Mouse (Mus musculus) neural tube, embryonic 13.5 days (tissue): Measurements from ENCODE around the gene Cc2d2b. TPM values are rescaled to one million over a fixed set of nuclear protein-coding genes. Genes with fewer than 3 reads are reported as not detected.

Source experiments
- ATAC-seq: fragments of 200-750 bp; cut with Nextera tagmentation; 2 replicates; pipeline ENCODE4 v1.8.0; 2017; ENCODE audit warnings: low read depth, mild to moderate bottlenecking, moderate TSS enrichment, moderate library complexity
- H3K27ac ChIP-seq: fragments of 300-500 bp; sonication (generic); replicated peaks from 2 replicates; pipeline ENCODE4 v1.5.1; 2015; ENCODE audit warnings: moderate library complexity, mild to moderate bottlenecking, inconsistent platforms
- H3K27me3 ChIP-seq: fragments of 300-500 bp; sonication (generic); 2 replicates; pipeline ENCODE4 v1.6.1; 2015; ENCODE audit warnings: mild to moderate bottlenecking, inconsistent platforms
- H3K36me3 ChIP-seq: fragments of 300-500 bp; sonication (generic); 2 replicates; pipeline ENCODE4 v1.6.1; 2015; ENCODE audit warnings: mild to moderate bottlenecking, inconsistent platforms
- H3K4me1 ChIP-seq: fragments of 300-500 bp; sonication (generic); replicated peaks from 2 replicates; pipeline ENCODE4 v1.6.1; 2015; ENCODE audit warnings: inconsistent platforms
- H3K4me2 ChIP-seq: fragments of 300-500 bp; sonication (generic); 2 replicates; pipeline ENCODE4 v1.6.1; 2015; ENCODE audit warnings: inconsistent platforms, mild to moderate bottlenecking, moderate library complexity
- H3K4me3 ChIP-seq: fragments of 300-500 bp; sonication (generic); 2 replicates; pipeline ENCODE4 v1.5.1; 2015; ENCODE audit warnings: mild to moderate bottlenecking, inconsistent platforms
- H3K9ac ChIP-seq: fragments of 300-500 bp; sonication (generic); 2 replicates; pipeline ENCODE4 v1.6.1; 2015; ENCODE audit warnings: moderate library complexity, mild to moderate bottlenecking, inconsistent platforms
- H3K9me3 ChIP-seq: fragments of 300-500 bp; sonication (generic); 2 replicates; pipeline ENCODE4 v1.6.1; 2016; ENCODE audit warnings: inconsistent platforms
- WGBS: fragments of 180-500 bp; shearing (Covaris S2); methylation state at CpG from one replicate; pipeline ENCODE4 v1.1.7; 2015; 5-methylcytosine and 5-hydroxymethylcytosine counted together
- polyA plus RNA-seq: library from polyadenylated mRNA; unstranded; fragments of >200 nt; fragmentation: Nextera tagmentation; extraction: Ambion mirVana; gene quantifications from 2 replicates; pipeline ENCODE4 v1.2.1, GENCODE M21; 2015

Cc2d2b gene
- polyA plus RNA-seq, 1 experiment from 2014 or later, result not detected

DNA sequence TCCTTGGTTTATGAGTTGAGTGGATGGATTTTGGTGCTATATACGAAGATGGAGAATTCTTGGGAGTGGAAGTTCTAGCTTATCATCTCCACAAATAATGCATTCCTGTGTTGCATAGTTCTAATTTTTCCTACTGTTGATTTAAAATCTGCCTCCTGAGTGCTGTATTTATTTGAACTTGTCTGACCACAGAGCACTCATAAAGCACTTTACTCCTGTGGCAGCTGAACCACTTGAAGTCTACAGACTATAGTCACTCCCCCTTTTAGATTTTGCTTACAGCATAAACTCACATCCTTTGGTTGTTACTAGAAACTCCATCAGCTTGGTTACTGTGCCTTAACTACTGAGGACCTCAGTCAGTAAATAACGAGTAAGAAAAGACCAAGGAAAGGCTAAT lies 18.6 kb downstream of the Cc2d2b start:
- H3K4me1 ChIP-seq, result 0 out of 2 replicates have a peak, but pooled peaks cover 8% of the 10 kb centered on the region
- 90% methylated on average over 2 of the region's 2 CpGs for WGBS

DNA sequence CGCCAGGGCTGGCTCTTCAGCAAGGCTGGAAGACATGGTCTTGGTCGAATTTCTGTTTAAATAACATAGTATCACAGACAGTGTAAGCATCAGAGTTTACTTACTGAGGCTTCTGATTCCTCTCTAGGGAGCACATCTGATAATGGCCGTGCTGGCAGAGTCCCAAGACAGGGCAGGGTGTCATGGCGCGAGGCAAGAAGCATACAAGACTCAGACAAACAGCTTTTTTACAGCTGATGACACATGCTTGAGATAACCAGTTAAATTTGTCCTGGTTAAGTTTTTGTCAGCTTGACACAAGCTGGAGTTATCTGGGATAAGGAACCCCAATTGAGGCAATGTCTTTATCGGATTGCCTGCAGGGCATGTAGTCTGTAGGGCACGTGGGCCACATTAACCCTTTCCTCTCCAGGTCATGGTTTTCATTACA lies 20.8 kb downstream of the Cc2d2b start:
- H3K36me3 ChIP-seq, result no peaks in the 10 kb centered on the region
- WGBS, result 49% methylated on average over 7 of the region's 7 CpGs
- H3K4me2 ChIP-seq, result no peak overlapping the region
- no peak overlapping the region for H3K9ac ChIP-seq
- no peaks in the 10 kb centered on the region for H3K27me3 ChIP-seq
- H3K4me3 ChIP-seq, result no peak overlapping the region
- no peak overlapping the region for H3K27ac ChIP-seq
- H3K9me3 ChIP-seq, result no peaks in the 10 kb centered on the region
- H3K4me1 ChIP-seq, result 0 out of 2 replicates have a peak, but pooled peaks cover 6% of the 10 kb centered on the region
- ATAC-seq, result no peak

More for the DNA sequence above, 18.6 kb downstream of the Cc2d2b start:
- no peaks in the 10 kb centered on the region for H3K9me3 ChIP-seq
- H3K4me3 ChIP-seq, result no peak overlapping the region
- no peak for ATAC-seq
- H3K36me3 ChIP-seq, result no peaks in the 10 kb centered on the region
- no peak overlapping the region for H3K9ac ChIP-seq
- H3K27me3 ChIP-seq, result no peaks in the 10 kb centered on the region
- H3K4me2 ChIP-seq, result no peak overlapping the region
- no peak overlapping the region for H3K27ac ChIP-seq

DNA sequence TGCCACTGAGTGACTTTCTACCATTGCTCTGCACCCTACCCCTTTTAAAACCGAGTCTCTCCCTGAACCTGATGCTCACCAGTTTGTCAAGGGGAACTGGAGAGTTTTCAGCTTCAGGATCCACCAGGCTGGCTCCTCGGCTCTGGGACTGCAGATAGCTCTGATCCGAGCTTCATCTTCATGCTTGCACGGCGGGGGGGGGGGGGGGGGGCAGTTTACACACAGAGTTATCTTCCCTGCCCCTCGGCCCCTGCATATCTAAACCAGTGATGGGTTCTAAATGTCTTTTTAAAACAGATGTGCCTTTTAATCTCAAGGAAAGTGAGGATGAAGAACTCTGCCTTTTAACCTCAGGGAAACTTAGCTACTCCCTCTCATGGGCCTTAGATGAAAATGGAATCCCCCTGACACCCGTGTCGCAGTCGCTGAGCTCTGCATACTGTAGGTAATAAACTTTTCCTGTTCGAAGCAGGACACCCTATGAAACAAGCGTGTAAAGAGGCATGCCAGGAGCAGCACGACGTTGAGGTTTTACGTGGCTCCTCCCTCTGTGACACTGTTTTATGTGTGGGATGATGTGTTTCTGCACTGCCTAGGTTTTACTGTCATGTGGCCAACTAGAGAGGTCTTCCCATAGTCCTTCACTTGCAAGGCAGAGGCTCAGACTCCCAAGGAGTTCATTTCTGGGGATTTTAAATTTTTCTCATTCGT lies 39.6 kb downstream of the Cc2d2b start:
- H3K4me1 ChIP-seq, result no peaks in the 10 kb centered on the region
- no peaks in the 10 kb centered on the region for H3K27me3 ChIP-seq
- H3K4me3 ChIP-seq, result no peak overlapping the region
- H3K9me3 ChIP-seq, result no peaks in the 10 kb centered on the region
- no peak for ATAC-seq
- H3K36me3 ChIP-seq, result no peaks in the 10 kb centered on the region
- no peak overlapping the region for H3K27ac ChIP-seq
- no peak overlapping the region for H3K4me2 ChIP-seq
- 78% methylated on average over 14 of the region's 15 CpGs for WGBS
- H3K9ac ChIP-seq, result no peak overlapping the region

DNA sequence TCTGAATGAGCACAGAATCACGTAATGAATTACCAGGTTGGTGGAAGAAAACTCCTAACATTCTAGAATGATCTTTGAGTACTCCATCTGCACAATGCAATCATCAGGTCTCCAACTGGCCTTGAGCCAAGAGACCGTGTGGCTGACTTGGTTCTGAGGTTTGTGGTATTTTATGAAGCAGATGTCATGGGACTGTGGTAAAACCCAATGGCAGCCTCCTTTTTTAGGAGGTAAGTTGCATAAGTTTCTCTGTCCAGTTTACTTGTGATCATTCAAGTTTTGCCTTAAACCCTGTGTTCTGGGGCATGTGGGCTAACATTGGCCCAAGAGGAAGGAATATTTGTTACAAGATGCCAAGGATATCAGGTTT lies 40.1 kb downstream of the Cc2d2b start:
- Histone ChIP-seq H3K27me3 (no peaks in the 10 kb centered on the region), H3K27ac (no peak overlapping the region), H3K9ac (no peak overlapping the region), H3K4me1 (no peaks in the 10 kb centered on the region), H3K4me2 (no peak overlapping the region), H3K9me3 (no peaks in the 10 kb centered on the region), H3K36me3 (no peaks in the 10 kb centered on the region), H3K4me3 (no peak overlapping the region)
- ATAC-seq, result no peak
- 78% methylated on average over 2 of the region's 2 CpGs for WGBS

DNA sequence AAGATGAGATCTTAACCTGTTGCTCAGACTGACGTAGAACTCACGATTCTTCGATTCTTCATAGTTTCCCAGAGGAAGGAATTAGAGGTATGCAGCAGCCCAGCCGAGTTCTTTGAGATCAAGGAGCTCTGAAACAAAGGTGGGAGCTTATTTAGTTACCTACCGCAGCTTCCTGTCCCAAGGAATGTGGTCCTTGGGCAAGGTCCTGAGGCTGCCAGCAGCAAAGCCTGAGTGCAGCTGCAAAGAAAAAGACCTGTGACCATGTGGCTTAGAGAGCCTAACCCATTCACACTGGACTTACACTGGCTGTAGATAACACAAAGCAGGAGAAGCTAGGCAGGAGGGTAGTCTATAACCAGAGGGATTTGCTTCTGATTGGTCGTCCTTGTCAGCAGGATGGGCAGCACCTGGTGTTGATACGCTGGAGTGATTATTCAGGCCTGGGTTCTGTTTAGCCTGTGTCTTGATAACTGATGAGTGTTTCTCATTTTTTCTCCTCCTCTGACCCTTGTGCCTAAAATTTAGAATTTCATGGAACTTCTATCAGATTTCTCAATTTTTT lies 56.7 kb downstream of the Cc2d2b start:
- H3K4me1 ChIP-seq, result no peaks in the 10 kb centered on the region
- no peak for ATAC-seq
- H3K9me3 ChIP-seq, result no peaks in the 10 kb centered on the region
- no peak overlapping the region for H3K4me3 ChIP-seq
- H3K27me3 ChIP-seq, result no peaks in the 10 kb centered on the region
- H3K9ac ChIP-seq, result no peak overlapping the region
- H3K36me3 ChIP-seq, result no peaks in the 10 kb centered on the region
- H3K4me2 ChIP-seq, result no peak overlapping the region
- WGBS, result 48% methylated on average over 7 of the region's 7 CpGs
- H3K27ac ChIP-seq, result no peak overlapping the region

DNA sequence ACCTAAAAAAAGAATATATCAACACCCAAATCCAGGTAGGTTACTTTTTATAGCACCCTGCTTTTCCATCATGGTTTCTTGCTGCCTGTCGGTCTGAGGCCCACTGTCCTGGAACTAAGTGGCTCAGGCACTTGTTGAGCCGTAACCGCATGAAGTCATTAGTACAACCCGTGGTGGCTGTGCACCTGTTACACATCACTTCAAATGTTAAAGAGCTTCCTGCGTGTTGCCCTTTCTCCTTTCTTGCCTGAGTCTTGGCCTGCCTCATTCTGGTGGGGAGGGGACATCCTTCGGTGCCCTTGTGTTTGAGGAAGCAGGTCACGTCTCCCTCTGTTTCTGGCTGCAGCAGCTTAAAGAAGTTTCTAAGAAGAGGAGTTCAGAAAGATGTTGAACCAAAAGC lies 61.3 kb downstream of the Cc2d2b start:
- Histone ChIP-seq H3K27me3 (no peaks in the 10 kb centered on the region), H3K9ac (no peak overlapping the region), H3K27ac (no peak overlapping the region), H3K36me3 (no peaks in the 10 kb centered on the region), H3K4me3 (no peak overlapping the region), H3K4me2 (no peak overlapping the region), H3K9me3 (no peaks in the 10 kb centered on the region), H3K4me1 (no peaks in the 10 kb centered on the region)
- WGBS, result 78% methylated on average over 7 of the region's 7 CpGs
- no peak for ATAC-seq

DNA sequence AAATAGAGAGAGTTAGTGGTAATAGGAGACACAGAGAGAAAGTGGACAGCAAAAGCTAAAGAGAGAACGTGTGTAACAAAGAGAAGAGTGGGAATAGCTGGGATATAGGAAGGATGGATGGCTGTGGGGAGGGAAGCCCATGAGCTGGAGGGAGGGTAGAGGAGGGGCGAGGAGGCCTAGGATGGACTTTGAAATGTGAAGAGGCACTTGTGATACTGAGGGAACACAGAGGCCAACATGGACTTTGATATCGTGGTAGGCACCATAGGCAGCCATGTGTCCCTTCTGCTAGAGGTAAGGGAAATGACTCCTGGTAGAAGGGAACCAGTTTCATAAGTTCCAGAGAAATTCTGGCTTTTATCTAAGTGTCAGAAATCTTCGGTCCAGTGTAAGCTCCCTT lies 63.3 kb downstream of the Cc2d2b start:
- Histone ChIP-seq H3K36me3 (no peaks in the 10 kb centered on the region), H3K4me3 (no peak overlapping the region), H3K27me3 (no peaks in the 10 kb centered on the region), H3K9ac (no peak overlapping the region), H3K27ac (no peak overlapping the region), H3K4me1 (no peaks in the 10 kb centered on the region), H3K9me3 (no peaks in the 10 kb centered on the region), H3K4me2 (no peak overlapping the region)
- WGBS, result 83% methylated on average over 4 of the region's 4 CpGs
- no peak for ATAC-seq

DNA sequence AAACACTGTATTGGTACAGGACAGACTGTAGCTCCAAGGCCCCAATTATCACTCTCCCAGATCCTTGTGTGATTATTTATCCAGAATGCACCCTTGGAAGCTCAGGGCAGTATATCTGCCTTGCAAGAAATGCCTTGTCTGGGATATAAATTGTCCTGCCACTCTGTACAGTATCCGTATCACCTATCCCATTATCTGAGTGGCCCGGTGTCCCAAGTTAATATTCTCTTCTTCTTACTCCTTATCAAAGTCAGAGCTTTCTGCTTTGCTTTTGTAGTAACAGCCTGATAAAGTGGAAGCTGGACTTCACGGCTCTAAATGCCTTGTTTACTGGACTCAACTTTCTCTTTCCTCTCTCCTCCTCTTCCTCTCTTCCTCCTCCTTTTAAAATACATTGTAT lies 64.2 kb downstream of the Cc2d2b start:
- Histone ChIP-seq H3K36me3 (no peaks in the 10 kb centered on the region), H3K4me3 (no peak overlapping the region), H3K9me3 (no peaks in the 10 kb centered on the region), H3K4me2 (no peak overlapping the region), H3K27ac (no peak overlapping the region), H3K9ac (no peak overlapping the region), H3K4me1 (no peaks in the 10 kb centered on the region), H3K27me3 (no peaks in the 10 kb centered on the region)
- ATAC-seq, result no peak
- 83% methylated on average over 3 of the region's 3 CpGs for whole genome bisulfite sequencing

DNA sequence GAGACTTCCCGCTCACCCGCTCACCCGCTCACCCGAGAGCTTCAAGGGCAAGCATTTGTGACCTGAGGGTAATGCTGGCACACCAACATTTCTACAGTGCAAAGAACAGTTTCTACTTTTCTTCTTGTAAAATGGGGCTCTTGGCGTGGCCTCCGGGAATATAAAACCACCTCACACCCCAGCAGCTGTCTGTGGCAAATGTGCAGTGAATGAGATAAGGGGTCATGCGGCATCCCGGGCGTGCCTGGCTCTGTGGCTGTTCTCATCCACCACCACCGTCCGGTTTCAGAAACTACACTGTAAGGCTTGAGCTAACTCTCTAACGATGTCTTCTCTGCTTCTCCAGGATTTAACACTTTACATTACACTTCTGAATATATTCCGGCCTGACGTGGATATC lies 64.8 kb downstream of the Cc2d2b start:
- Histone ChIP-seq H3K9ac (no peak overlapping the region), H3K36me3 (no peaks in the 10 kb centered on the region), H3K27ac (no peak overlapping the region), H3K27me3 (no peaks in the 10 kb centered on the region), H3K4me2 (no peak overlapping the region), H3K4me1 (no peaks in the 10 kb centered on the region), H3K4me3 (no peak overlapping the region), H3K9me3 (no peaks in the 10 kb centered on the region)
- 83% methylated on average over 14 of the region's 14 CpGs for WGBS
- no peak for ATAC-seq

DNA sequence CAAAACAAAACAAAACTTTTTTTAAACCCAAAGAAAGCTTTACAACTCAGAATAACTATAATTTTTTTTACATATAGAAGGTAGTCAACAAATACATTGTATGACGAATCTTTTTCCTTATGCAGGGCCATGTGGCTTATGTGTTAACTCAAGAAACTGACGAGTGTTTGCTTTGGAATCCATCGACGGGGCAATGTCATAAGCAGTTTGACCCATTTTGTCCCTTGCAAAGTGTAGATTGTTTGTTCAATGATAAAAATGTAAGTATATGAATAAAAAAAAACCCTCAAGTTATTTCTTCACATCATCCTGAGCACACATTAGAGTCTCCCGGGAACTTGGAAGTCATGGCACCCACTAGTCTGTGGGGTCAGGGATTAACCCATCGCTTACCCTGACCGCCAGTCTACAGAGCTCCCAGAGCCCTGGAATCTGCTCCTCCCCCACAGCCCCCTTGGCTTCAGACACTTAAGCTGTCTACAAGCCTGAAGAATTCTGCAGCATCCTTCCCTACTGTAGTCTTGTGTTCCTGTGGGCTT lies 67.2 kb downstream of the Cc2d2b start:
- H3K9ac ChIP-seq, result no peak overlapping the region
- no peak overlapping the region for H3K4me2 ChIP-seq
- ATAC-seq, result no peak
- H3K4me1 ChIP-seq, result no peaks in the 10 kb centered on the region
- no peaks in the 10 kb centered on the region for H3K36me3 ChIP-seq
- H3K9me3 ChIP-seq, result no peaks in the 10 kb centered on the region
- H3K27ac ChIP-seq, result no peak overlapping the region
- H3K27me3 ChIP-seq, result no peaks in the 10 kb centered on the region
- WGBS, result 89% methylated on average over 7 of the region's 7 CpGs
- H3K4me3 ChIP-seq, result no peak overlapping the region

DNA sequence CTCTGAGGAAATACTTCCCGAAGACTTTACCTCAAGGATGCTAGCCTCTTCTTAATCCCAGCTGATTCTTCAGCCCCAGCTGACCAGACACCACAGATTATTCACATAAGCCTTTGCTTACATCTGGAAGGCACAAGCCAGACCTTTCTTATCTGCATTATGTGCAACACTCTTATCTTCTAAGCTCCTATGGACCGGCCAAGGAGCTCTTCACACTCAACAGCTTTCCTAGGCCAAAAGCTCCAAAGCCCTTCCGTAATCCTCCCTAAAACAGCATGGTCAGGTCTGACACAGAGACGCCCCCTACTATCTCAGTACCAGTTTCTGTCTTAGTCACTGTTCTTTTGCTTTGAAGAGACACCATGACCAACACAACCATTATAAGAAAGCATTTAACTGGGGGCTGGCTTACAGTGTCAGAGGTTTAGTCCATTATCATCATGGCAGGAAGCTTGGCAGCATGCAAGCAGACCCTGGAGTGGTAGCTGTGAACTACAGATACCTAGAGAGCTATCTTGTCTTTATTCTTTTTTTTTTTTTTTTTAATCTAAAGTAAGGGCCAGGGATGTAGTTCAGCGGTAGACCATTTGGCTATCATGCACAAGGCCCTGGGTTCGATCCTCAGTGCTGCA lies 69.5 kb downstream of the Cc2d2b start:
- no peak for ATAC-seq
- Histone ChIP-seq H3K36me3 (no peaks in the 10 kb centered on the region), H3K4me1 (no peaks in the 10 kb centered on the region), H3K27me3 (no peaks in the 10 kb centered on the region), H3K4me2 (no peak overlapping the region), H3K27ac (no peak overlapping the region), H3K9me3 (no peaks in the 10 kb centered on the region), H3K4me3 (no peak overlapping the region), H3K9ac (no peak overlapping the region)
- WGBS, result 91% methylated on average over 6 of the region's 6 CpGs

DNA sequence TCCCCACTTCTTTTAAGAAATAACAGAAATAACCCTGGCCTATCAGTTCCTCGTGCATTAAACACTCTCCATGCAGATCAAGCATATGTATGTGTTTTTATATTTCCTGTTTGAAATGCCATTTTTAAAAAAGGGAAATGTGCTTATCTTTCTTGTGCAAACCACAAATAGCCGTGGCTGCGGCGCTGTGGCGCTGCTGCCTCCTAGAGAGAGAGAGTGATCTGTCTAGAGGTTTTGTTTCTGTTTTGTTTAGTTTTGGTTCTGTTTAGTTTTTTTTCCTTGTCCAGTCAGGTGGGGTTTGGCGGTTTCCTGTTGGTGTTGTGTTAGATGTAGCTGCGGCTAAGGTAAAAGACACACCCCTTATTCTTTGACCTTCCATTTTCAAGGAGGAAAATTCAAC lies 70.2 kb downstream of the Cc2d2b start:
- no peaks in the 10 kb centered on the region for H3K9me3 ChIP-seq
- 86% methylated on average over 7 of the region's 7 CpGs for WGBS
- H3K27me3 ChIP-seq, result no peaks in the 10 kb centered on the region
- no peak overlapping the region for H3K4me3 ChIP-seq
- H3K36me3 ChIP-seq, result no peaks in the 10 kb centered on the region
- no peak overlapping the region for H3K4me2 ChIP-seq
- H3K27ac ChIP-seq, result no peak overlapping the region
- no peaks in the 10 kb centered on the region for H3K4me1 ChIP-seq
- ATAC-seq, result no peak
- H3K9ac ChIP-seq, result no peak overlapping the region
